Mouse (Mus musculus): ENCODE data around the gene Ppp1r14a. TPM values are rescaled to one million over a fixed set of nuclear protein-coding genes. Genes with fewer than 3 reads are reported as not detected.
A peak's percentile ranks its signal among the peaks of the same experiment; 100 is the strongest.

Gene Ppp1r14a
- total RNA-seq (2015; ENCODE audit: low replicate concordance), result not detected in 2 replicates
- total RNA-seq (2017; ENCODE audit: low replicate concordance), result not detected in 2 replicates

DNA sequence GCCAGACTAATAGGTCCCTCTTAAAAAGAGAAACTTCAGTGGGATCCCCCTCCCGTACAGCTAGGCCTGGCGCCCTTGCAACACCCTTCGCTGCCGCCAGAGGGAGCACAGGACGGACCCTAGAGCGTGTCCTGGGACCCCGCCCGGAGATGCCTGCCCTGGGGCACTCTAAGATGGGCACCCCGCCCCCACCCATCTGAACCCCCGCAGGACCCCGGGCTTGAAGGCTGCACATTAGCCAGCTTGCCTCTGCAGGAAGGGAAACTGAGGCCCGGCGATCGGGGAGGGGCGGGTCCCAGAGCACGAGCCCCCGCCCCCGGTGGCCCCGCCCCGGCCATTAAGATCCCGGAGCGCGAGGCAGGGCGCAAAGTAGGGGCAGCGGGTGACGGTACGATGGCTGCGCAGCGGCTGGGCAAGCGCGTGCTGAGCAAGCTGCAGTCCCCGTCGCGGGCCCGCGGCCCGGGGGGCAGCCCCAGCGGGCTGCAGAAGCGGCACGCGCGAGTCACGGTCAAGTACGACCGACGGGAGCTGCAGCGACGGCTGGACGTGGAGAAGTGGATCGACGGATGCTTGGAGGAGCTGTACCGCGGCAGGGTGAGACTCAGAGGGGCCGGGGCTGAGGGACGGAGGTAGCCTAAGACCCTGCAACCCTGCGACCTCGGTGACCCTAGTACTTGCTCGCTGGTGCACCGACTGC lies at the start of gene Ppp1r14a:
Gene Ppp1r14a (plus strand): TSS at position 367 of the 697 bp plus-strand sequence.
- 0 out of 2 replicates have a peak, but pooled peaks have one; percentile 60 for ATAC-seq (replicated peaks; ENCODE audit: low FRiP score, poor library complexity, severe bottlenecking)

DNA sequence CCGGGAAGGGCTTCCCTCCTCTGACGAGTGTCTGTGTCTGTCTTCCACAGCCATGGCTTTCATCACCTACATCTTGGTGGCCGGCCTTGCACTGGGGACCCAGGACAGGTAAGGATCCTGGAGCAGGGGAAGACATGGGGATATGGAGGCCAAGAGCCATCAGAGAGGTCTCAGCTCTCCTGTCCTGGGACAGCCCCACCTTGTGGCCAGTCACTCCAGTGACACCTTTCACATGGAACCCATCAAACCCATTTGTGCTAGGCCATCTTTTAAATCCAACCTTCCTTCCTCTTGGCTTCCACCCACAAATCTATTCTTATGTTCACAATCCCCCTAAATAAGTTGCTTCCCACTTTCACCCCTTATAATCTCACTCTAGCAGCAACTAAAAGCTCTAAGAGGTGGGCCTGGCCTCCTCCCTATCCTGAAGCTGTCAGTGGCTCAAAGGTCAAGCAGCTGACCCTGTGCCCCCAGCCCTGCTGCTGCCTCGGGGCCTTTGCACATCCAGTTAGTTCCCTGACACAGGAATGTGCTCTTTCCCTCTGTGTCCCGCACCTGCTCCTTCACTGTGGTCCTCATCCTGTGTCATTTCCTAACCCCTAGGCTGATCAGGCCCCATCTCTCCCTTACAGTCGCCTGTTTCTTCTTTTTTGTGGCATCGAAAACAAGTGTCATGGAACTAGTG lies 44.2 kb upstream of the Ppp1r14a start:
- ATAC-seq (replicated peaks; ENCODE audit: low FRiP score, poor library complexity, severe bottlenecking), result peak; percentile 40; the same call in 1 of the 2 replicates

DNA sequence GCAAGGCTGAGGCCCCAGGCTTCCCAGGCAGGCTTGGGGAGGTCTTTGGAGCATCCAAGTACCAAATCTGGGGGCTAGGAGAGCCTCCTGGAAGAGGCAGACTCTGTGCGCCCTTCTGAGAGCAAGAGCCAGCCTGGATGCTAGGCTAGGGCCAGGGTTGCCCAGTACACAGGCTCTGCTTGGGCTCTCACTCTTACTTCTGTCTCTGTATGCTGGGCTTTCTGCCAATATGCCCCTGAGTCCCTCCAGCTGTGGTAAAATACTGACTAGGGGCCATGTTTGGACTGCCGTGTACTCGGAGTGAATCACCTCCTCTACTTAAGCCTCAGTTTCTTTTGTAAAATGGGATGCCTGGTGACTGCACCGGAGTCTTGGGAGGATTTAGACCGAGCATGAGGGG lies 43.1 kb upstream of the Ppp1r14a start:
- ATAC-seq (replicated peaks; ENCODE audit: low FRiP score, poor library complexity, severe bottlenecking), result no peak

DNA sequence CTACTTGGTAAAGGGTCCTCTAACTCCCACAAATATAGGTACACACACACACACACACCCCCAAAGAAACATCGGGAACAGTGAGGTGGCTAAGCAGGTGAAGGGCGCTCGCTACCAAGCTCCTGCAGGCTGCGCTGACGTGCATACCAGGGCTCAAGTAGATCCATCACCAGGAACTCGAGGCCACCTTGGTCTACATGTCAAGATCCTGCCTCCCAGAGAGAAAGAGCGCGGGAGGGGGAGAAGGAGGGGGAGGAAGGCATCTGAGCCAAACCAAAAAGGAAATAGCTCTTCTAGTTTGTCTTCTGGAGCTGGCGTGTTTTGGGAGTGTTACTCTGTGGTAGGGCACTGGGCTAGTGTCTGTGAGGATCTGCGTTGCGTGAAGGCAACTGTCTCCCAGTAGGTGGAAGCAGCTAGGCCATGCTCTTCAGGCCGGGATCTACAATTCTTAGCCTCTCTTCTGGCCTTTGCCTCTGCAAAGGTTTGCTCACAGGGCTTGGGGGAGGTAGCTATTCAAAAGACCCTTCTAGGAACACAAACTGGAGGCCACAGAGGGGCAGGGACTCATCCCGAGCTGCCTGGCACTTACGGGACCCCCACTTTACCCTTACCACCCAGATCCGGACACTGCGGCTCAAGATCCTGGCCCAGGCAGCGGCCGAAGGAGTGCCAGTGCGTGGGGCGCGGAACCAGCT lies 42.3 kb upstream of the Ppp1r14a start:
- no peak for ATAC-seq (replicated peaks; ENCODE audit: low FRiP score, poor library complexity, severe bottlenecking)

DNA sequence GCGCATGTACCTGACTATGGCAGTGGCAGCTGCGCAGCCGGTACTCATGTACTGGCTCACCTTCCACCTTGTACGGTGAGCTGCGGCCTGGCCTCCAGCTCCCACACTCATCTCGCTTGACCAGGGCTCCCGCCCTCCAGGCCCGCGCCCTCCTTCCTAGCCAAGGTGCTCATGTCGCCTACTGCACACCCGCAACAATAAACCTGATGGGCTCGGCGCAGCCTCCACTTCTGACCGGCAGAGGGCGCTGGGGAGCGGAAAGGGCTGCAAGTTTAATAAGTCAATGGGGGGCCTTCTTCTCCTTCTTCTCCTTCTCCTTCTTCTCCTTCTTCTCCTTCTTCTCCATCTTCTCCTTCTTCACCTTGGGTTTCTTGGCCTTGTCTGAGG lies 41.8 kb upstream of the Ppp1r14a start:
- peak; percentile 65 for ATAC-seq (replicated peaks; ENCODE audit: low FRiP score, poor library complexity, severe bottlenecking)

DNA sequence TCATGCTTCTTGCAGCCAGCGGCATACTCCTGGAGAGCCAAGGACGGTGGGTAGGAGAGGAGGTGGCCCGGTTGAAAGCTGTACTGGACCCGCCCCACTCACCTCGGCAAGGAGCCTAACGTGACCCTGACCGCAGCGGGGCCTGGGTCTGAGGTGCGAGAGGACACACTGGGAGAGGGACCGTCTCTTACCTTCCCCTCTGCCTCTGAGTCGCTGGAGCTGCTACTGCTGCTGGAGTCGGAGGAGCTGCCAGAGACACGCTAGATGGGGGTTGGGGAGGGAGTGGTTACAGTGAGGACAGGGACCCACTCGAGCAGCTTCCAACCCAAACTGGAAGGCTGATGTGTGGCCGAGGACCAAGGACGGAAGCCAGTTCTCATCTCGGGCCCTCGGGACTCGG lies 41.4 kb upstream of the Ppp1r14a start:
- ATAC-seq (replicated peaks; ENCODE audit: low FRiP score, poor library complexity, severe bottlenecking), result peak; percentile 55

DNA sequence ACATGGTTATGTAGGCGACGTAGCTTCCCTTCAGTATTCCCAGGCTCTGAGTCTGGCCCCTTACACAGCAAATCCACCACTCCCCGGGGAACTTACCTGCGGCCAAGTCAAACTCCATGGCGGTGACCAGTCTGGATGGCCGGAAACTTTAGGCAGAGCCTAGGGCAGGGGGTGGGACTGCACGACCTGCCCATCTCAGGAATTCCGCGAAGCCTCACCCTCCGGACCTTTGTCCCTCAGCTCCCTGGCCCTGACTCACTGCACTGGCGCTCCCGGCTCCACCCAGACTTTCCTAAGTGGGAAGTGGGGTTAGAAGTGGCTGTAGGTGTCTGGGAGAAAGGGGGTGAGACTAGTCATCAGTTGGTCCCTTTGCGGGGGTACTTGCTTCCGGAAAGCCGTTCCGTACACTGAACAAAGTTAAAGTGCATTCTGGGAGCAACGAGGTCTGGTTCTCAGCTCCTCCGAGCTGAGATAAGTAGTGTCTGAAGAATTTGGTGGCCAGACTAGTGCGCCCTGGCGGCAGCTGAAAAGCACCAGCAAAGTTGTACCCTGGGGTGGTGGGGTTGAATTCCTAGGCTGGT lies 40.8 kb upstream of the Ppp1r14a start, which contains the start of gene 2200002D01Rik:
Gene 2200002D01Rik (minus strand): TSS at position 206 of the 581 bp plus-strand sequence.
- no peak for ATAC-seq (replicated peaks; ENCODE audit: low FRiP score, poor library complexity, severe bottlenecking)

DNA sequence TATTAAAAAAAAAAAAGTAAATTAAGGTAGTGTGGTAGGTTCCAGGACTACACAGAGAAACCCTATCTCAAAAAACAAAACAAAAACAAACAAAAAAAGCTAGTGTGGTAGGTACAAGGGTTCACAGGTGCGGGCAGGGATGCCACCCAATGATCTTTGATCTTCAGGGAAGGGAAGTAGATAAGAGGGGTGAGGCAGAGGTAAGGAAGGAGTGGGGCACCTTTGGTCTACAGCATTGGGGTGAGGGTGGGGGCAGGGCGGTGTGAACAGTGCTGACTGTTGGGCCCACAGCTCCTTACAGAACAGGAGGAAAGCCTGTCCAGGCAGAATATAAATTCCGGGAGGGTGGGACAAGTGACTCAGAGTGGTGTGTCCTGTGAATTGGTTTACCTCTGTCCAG lies 37.9 kb upstream of the Ppp1r14a start:
- ATAC-seq (replicated peaks; ENCODE audit: low FRiP score, poor library complexity, severe bottlenecking), result no peak

DNA sequence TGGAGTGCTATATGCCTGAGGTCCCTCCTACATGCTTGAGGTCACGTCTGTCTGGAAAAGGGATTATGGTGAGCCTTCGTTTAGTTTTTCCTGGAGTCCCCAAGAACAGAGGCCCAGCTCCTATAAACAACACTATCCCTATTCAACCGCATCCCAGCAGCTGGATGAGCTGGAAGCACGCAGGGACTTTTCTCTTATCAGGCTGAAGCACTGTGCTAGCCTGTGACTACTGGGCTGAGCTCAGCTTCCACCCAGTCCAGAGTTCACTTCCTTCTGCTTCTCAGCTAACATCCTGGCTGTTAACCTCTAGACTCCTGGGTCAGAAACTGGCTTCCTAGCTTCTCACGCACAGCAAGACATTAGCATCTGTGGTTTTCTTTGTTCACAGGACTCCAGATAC lies 35.3 kb upstream of the Ppp1r14a start:
- no peak for ATAC-seq (replicated peaks; ENCODE audit: low FRiP score, poor library complexity, severe bottlenecking)

DNA sequence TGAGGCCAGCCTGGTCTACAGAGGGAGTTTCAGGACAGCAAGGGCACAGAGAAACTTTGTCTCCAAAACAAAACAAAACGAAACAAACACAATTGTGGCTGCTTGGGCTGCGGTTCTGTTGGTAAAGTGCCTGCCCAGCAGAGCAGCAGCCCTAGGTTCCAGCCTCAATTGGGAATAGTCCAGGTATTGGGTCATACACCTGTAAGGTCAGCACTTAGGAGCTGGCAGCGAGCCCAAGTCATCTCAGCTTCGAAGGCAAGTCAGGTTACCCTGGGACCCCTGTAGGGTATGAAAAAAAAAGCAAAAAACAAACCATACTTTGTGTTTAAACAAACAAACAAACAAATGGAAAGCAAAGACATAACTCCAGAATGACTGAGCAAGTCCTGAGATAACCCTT lies 33.2 kb upstream of the Ppp1r14a start:
- ATAC-seq (replicated peaks; ENCODE audit: low FRiP score, poor library complexity, severe bottlenecking), result no peak

DNA sequence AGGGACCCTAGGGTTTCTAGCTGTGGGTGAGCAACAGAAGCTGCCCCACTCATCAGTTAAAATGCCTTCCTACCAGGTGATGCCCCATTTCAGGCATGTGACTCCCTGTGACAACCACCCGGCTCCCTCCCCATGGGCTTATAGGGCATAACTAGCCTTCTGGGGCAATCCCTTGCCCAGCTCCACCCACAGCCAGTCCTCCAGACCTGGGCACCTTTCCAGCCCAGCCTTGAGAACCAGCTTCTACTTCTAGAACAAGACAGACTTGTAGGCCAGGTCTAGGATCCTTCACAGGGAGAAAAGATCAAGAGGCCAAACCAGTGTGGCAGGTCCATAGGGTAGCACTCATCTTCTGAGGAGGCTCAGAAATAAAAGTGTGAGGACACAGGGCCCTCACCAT lies 31.7 kb upstream of the Ppp1r14a start:
- no peak for ATAC-seq (replicated peaks; ENCODE audit: low FRiP score, poor library complexity, severe bottlenecking)

DNA sequence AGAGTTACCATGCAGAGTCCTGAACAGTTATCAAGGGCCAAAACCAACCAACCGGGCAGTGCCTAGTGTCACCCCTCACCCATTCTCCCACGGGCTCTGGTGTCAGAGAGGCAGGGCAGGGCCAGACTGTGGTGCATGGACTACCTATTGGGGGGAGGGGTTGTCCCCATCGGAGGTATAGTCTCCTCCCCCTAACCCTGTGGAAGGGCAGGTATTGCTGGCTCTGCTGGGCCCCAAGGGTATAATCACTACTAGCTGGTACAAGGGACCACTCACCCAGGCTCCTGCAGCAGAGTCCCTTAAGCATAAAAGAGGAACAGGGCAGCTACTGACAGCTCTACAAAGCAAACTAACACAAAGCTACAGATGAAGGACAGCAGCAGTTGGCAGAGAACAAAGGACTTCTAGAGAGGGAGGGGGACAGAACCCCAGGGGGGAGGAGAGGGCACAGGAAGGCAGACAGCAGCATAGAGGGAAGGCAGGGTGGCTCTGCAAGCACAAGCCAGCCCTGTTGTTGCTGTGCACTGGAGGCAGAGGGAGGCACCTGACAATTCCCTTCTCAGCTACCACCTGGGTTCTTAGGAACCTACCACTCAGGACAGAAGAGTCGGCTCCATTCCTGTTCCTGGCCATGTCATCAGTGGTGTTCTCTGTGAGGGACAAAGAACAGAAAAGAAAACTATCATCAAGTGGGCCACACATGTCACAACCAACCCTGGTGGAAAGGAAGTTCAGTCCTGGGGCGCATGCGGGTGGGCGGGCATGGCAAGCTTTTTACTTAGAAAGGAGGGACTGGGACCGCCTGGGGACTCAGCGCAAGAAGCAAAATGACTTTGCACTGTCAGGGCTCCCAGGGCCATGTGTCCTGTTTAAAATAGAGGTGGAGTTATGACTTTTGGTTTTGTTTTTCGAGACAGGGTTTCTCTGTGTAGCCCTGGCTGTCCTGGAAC lies 29.1 kb upstream of the Ppp1r14a start:
- no peak for ATAC-seq (replicated peaks; ENCODE audit: low FRiP score, poor library complexity, severe bottlenecking)

DNA sequence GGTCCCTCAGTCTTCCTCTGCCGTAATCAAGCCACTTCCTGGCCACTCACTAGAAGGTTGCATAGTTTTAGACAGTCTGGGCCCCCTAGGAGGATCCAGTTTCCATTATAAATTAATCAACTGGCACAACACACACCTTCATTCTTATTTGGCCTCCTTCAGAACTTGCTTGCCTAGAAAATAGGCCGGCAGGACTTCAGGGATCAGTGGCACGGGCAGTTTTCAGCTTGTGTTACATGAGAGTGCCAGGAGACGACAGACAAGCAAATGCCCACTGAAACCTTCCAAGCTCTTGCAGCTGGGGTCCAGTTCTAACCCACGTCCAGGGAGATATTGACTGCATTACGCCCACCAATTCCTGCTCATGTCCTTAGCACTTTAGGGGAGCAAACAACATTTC lies 27.0 kb upstream of the Ppp1r14a start:
- ATAC-seq (replicated peaks; ENCODE audit: low FRiP score, poor library complexity, severe bottlenecking), result no peak

DNA sequence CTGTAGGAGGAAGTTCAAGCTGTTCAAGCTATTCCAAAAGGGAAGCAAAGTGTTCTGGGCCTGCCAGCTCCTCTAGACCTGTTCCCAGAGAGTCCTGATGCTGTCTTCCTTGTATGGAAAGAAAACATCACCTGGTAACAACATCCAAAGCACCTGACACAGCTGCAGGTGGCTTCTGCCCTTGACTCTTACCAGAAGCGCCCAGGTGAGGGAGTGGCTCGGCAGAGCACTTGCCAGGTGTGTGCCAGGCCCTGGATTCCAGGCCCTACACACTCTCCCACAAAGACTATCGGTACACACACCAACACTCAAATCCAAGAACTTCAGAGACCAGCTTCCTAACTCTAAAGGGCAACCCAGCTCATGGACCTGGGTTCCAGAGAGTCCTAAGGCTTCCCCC lies 25.3 kb upstream of the Ppp1r14a start:
- ATAC-seq (replicated peaks; ENCODE audit: low FRiP score, poor library complexity, severe bottlenecking), result no peak

DNA sequence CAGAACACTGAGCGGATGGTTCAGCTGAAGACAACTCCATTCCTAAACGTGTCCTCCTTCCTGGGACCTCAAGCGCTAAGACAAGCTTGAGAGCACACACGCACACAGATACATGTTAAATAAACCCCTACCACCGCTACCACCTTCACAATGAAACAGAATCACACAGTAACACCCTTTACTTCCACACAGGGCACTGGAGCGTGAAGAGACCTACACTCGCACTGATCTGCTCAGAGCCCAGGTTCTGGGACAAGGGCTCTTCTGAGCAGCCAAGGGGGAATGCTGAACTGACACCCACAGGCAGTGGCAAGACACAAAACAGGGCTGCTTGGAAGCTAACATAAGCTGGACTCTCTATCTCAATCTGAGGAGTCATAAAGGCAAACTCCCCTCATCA lies 23.5 kb upstream of the Ppp1r14a start:
- ATAC-seq (replicated peaks; ENCODE audit: low FRiP score, poor library complexity, severe bottlenecking), result no peak

DNA sequence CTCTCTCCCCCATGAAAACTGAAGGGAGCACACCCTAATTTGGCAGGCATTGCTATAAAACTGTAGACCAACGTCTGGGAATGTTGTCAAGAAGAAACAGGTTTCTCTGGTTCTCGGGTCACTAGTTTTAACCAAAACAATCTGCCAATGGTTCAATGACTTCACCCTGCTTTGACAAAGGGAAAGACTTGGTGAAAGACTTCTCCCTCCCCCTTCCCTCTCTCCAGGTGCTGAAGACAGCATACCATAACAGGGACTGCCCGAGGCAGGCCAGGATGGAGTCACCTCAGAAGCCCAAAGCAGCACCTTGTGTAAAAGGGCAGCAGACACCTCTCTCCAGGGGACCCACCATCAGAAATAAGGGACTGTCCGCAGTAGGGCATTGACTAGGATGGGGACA lies 22.2 kb upstream of the Ppp1r14a start:
- ATAC-seq (replicated peaks; ENCODE audit: low FRiP score, poor library complexity, severe bottlenecking), result no peak

DNA sequence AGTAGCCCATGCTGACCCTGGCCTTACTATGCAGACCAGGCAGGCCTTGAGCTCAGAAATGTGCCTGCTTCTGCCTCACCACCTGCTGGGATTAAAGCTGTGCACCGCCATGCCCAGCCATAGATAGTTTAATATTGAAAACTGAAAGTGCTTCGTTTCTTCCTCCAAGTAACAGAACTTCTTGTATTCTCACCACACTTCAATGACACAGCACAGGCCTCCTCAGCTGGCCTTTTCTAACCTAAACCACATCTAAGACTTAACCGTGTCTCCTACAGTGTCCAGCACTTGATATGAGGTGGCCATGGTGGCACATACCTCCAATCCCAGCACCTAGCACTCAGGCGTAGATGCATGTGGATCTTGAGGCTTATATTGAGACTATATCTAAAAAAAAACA lies 18.7 kb upstream of the Ppp1r14a start:
- ATAC-seq (replicated peaks; ENCODE audit: low FRiP score, poor library complexity, severe bottlenecking), result no peak

DNA sequence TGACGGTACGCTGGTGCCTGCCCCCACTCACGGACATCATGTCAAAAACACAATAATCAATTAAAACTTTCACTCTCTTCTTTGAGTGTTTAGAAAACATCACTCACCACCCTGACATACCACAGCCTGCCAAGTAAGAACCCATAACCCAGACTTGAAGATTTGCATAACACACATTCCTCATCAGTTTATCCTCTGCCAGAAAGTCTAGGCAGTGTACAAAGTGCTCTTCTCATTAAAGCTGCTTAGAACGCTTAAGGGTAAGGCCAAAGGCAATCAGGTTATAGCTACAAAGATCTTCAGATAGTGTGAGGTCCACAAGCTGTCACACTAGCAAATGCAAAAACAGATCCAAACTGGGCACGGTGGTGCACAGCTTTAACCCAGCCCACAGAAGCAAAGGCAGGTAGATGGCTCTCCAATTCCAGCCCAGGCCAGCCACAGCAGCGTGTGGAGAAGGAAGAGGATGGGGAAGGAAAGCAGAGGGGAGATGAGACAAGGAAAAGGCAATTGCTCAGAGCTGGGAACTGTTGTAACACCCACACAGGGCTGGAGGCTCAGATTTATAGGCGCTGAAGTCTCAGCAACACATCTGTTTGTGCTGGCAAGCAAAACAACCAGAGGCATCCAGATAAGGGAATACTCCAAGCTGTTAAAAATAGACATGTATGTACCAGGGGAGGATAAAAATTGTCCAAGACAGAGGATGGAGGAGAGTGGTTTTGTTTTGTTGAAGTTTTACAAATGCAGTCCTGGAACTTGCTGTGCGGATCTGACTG lies 17.2 kb upstream of the Ppp1r14a start:
- no peak for ATAC-seq (replicated peaks; ENCODE audit: low FRiP score, poor library complexity, severe bottlenecking)

DNA sequence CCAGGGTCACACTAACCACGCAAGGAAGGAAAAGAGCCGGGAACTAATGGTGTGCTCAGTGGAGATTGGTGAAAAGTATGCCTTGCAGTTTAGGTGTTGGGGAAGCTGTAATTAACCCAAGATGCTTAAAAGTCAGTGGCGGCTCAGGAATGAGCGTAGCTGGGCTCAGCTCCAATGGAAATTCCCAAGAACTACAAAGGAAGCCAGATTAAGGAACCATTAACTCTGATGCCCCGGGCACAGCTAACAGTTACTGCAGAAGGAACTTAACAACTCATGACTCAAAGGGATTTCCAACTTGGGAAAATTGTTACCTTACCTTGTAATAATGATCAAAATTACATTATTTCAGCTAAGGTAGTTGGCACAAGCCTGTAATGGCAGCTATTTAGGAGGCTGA lies 12.4 kb upstream of the Ppp1r14a start:
- ATAC-seq (replicated peaks; ENCODE audit: low FRiP score, poor library complexity, severe bottlenecking), result no peak
